Mouse (Mus musculus): Measurements from ENCODE around the gene Phgdh.

Phgdh gene

DNA sequence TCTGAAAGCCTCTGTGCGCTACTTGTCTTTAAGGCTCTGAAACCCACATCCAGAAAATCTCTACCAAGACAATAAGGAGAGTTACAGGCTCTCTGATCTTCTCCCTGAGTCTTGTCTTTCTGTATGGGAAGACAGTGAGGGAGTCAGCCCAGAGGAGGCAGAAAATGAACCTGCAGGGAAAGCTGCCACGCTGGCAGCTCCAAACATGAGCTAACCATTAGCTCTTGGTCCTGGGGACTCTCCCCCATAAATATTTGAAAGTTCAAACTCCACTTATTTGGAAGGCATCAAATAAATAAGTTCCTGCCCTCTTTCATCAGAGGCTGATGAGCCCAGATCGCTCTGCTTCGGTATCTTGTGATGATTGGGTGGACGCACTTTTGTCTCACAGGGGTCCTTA lies 56.6 kb downstream of the Phgdh start:
- DNase-seq = peak in 1 of 2 experiments; percentile 26

DNA sequence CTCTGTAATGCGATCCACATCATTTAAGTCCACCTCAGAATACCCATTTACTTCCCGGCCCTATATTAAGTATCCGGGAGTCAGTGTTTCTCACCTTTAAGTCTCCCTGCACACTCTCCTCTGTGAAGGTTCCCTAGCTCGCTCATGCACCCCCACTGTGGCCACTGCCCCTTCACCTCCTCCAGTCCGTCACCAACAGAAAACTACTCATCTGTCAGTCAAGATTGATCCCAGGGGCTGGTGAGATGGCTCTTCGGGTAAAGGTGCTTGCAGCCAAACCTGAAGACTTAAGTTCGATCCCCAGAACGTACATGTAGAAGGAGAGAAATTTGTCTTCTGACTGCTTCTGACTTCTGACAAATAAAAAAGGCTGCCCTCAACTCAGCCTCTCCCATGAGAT lies 57.4 kb downstream of the Phgdh start:
- DNase-seq = no peak

DNA sequence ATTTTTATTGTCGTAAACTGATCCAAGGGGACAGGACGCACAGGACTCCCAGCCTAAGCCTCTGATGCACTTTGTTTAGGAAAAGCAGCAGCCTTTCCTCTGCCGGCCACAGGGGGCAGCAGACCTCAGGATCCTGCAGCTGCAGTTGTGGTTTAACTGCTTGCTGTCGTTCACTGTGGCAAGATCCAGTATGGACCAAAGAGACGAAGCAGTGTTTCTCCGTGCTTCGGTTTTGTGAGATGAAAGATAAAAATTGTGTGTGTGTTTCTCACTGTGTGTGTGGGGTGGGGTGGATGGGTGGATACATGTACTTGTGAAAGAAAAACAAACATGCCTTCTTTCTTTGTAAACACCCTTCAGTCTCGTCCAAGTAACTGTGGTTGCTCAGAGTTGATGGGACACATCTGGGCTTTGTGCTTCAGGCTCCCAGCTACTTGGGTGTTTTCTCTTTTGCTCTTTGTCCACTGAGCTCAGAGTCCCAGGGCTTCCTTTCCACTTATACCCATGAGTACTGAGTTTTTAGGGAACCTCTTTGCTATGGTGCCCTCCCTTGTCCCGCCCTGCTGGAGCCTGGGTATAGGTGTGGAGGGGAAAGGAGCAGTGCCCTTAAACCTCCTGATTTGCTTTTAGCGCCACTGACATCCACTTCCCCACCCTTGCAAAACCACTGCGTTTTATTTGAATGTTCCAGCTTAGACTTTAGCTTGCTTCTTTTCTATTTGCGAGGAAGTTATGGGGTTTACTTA lies 58.7 kb downstream of the Phgdh start:
- DNase-seq = peak; percentile 41 to 52

DNA sequence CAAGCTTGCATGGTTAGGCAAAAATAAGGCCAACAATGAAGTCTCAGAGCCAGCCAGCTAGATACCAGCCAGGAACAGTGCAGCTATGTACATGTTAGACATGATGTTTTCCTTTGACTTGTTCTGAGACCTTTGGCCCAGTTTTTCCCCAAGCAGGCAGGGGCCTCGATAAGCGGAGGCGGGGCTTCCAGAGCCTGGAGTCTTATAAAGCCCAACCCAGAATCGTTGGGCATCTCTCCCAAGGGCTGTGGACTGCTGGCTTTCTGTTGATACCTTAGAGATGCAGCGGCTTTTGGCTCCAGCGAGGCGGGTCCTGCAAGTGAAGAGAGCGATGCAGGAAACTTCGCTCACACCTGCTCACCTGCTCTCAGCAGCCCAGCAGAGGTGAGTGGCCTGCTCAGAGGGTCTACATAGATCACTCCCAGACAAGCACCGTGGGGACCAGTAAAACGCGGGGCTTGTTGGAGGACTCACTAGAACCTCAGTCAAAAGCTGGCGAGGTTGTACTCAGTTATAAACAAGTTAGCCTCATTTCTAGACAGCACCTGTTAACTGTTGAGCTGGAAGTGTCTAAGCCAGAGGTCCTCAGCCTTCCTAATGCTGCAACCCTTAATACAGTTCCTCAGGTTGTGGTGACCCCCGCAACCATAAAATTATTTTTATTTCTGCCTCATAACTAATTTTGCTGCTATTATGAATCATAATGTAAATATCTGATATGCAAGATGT lies 59.4 kb downstream of the Phgdh start, which contains the start of gene Hmgcs2:
Hmgcs2 (plus strand) TSS at position 232 of the 729 bp plus-strand sequence.
- DNase-seq = peak; percentile 47 to 57

DNA sequence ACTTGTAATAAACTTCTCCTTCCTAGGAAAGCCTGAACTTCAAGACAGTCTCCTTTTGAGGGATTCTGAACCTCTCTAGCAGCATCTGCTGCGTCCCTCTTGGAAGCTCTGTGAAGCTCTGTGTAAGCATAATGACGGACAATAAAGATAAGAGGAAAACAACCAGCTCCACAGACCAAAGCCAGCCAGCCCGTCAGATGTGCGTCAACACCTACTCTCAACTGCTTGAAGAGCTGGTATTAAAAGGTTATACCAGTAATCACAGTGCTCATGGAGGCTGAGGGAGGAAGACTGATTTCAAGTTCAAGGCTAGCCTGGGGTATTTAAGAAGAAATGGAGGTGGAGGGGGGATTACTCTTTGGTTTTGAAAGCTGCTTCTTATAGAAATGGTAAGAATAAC lies 60.1 kb downstream of the Phgdh start:
- no peak for DNase-seq

DNA sequence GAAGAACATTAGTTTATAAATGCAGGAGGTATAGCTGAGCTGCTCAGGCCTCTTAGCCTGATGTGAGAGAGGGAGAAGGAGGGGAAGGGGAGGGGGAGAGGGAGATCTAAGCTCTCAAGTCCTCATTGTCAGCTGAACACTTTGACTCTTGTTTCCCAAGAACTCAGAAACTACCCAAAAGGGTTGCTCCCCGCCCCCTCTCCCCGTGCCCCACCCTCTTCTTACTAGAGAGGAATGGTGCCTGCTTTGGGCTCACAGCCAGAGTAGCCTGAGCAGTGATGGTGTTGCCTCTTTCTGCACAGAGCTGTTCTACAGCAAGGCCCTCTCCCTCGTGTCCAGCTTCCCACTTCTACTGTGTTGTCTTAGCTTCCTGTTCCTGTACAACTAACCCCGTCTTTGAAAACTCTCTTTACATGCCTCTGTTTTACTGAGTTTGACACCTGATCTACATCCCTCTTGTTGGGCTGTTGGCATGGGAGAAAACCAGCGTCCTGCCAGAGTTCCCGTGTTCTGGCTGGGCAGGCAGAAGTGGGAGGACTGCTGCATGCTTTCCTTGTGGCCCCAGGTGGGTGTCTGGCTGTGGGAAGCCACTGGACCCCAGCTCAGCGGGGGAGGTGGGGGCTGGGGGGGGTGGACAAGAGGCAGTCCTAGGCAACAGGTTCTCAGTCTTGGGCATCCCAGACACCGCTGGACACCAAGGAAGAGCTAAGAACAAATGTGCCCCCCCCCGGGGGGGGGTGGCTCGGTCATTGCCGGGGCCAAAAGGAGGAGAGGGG lies 66.0 kb downstream of the Phgdh start:
- DNase-seq = no peak

DNA sequence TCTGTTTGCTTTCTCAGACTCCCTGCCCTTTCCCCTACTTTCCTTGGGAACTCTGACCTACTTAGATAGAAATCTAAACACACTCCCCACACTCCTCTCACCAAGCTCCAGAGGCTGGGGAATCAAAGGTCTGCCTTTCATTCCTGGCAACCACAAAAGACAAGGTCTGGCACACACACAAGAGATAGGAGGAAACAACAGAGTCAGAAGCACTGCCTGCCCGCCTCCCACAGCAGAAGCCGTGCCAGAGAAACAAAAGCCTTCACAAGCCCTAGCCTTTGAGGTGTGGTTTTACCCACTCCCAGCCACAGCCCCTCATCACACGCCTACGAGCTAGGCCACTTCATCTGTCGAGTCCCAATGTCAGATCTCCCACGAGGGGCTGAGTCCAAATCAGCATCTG lies 72.5 kb downstream of the Phgdh start:
- DNase-seq = peak; percentile 38 to 82

Data from kidney, adult 8-10 months (tissue).